12 mouse cellular contexts compared by ENCODE assay signal in the genomic region with DNA sequence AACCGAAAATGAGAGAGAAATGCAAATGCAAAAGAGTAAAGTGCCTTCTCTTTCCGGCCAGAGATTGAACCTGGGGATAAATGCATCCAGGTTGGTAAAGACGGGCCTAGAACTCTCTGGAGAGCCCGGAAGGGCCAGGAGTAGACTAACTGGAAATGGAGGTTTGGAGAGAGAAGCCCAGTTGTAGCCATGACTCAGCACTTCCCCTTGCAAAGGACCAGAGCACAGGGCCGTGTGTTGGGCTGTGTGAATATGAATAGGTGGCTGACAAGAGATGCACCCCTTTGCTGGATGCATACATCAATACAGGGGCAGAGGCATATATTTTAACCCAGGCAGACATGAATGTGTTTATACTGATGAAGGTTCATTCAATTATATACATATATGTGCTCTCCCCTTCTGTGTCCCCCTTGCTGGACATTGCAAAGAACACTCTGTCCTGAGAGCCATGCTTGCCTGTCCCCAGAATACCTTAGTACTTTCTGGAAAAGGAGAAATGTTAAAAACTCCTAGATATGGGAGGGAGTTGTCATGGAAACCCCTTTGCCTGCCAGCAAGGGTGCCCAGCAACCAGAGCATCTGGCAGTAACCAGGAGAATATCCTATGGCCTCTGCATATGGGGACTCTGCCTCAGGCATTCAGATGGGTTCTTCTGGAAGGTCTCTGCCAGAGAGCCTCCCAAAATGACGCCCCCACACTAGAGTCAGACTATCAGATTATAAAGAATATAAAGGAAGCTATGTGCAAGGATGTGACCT. TPM values are rescaled to one million over a fixed set of nuclear protein-coding genes. Genes with fewer than 3 reads are reported as not detected.
DNase-seq lines count a peak whose midpoint lies in the region; ATAC-seq and TF ChIP-seq lines count a peak whose summit lies in the region.
"Had no signal": no experiment of that assay in that cellular context is flagged by ENCODE, and none has a peak within 500 bp of the region (broad histone marks: within the 10 kb centered on the region; RNA-seq: fewer than 3 reads in every experiment).

No protein-coding gene starts in this region.

- TF ChIP-seq EP300 in CH12.LX (IDR thresholded peaks at IDR 0.05; ENCODE audit: low read length) = no peak

- no peaks in the 10 kb centered on the region for H3K79me2 ChIP-seq in CH12.LX (replicated peaks; ENCODE audit: control insufficient read depth, extremely low read depth, insufficient read depth, poor library complexity, severe bottlenecking)

- peaks cover 14% of the 10 kb centered on the region for H3K9me3 ChIP-seq in CH12.LX (replicated peaks; ENCODE audit: low read length)
- H3K9me3 ChIP-seq in forebrain, embryonic 14.5 days (replicated peaks; ENCODE audit: control insufficient read depth, low read length) = no peaks in the 10 kb centered on the region
- H3K9me3 ChIP-seq in midbrain, embryonic 12.5 days = no peaks in the 10 kb centered on the region
- H3K9me3 ChIP-seq: liver, embryonic 15.5 days had no signal

- H3K27me3 ChIP-seq in CH12.LX (replicated peaks) = no peaks in the 10 kb centered on the region
- peaks cover 51% of the 10 kb centered on the region for H3K27me3 ChIP-seq in forebrain, embryonic 14.5 days (replicated peaks; ENCODE audit: control insufficient read depth, insufficient read depth, low read length)
- H3K27me3 ChIP-seq in midbrain, embryonic 12.5 days = peaks cover 36% of the 10 kb centered on the region

- in situ Hi-C loops in CH12.LX (cut with MboI; ENCODE audit: low pct_ligation_motif_present, low pct_unique_long_range_greater_than_20kb, low sequenced_read_pairs) = no loop called here

- dilution Hi-C loops in CH12.LX (cut with MboI; ENCODE audit: extremely low pct_ligation_motif_present, extremely low pct_unique_long_range_greater_than_20kb, low sequenced_read_pairs) = no loop called here

- H3K4me2 ChIP-seq in CH12.LX (ENCODE audit: insufficient read depth, low read depth, poor library complexity, severe bottlenecking) = peak overlapping the region; percentile 18; the same call in 1 of the 2 replicates
- peak overlapping the region; percentile 87 for H3K4me2 ChIP-seq in forebrain, embryonic 14.5 days (ENCODE audit: low read length)
- H3K4me2 ChIP-seq in midbrain, embryonic 12.5 days (replicated peaks) = peak overlapping the region; percentile 96
- H3K4me2 ChIP-seq: liver, embryonic 15.5 days had no signal

- H3K4me3 ChIP-seq in CH12.LX (replicated peaks in 1 of 3; ENCODE audit: low read depth in 2 of 3, low read length in 2 of 3, poor library complexity in 1 of 3) = no peak overlapping the region
- no peak overlapping the region for H3K4me3 ChIP-seq in forebrain, embryonic 14.5 days (ENCODE audit: low read depth, low read length)
- H3K4me3 ChIP-seq in midbrain, embryonic 12.5 days = peak overlapping the region; percentile 87; the same call in 1 of the 2 replicates
- H3K4me3 ChIP-seq: liver, embryonic 15.5 days had no signal

- no peak overlapping the region for H3K9ac ChIP-seq in CH12.LX (ENCODE audit: insufficient read depth, low read depth)
- no peak overlapping the region for H3K9ac ChIP-seq in forebrain, embryonic 14.5 days (ENCODE audit: low read length)
- peak overlapping the region; percentile 37; the same call in 1 of the 2 replicates for H3K9ac ChIP-seq in midbrain, embryonic 12.5 days (replicated peaks)
- H3K9ac ChIP-seq: liver, embryonic 15.5 days had no signal

- no peak for TF ChIP-seq RAD21 in CH12.LX (IDR thresholded peaks at IDR 0.05; ENCODE audit: low read depth, low read length)

- no peak overlapping the region for H3K27ac ChIP-seq in CH12.LX (ENCODE audit: insufficient read depth, low read depth)
- no peak overlapping the region for H3K27ac ChIP-seq in forebrain, embryonic 14.5 days (ENCODE audit: low read depth, low read length)
- H3K27ac ChIP-seq in midbrain, embryonic 12.5 days (replicated peaks) = no peak overlapping the region; the same call in 1 of the 2 replicates
- H3K27ac ChIP-seq: liver, embryonic 15.5 days had no signal

- no peak for TF ChIP-seq POLR2A in CH12.LX (IDR thresholded peaks at IDR 0.05; ENCODE audit: low read depth, low read length)

- 39% methylated on average over 6 of the region's 6 CpGs for WGBS in forebrain, embryonic 14.5 days
- 40% methylated on average over 6 of the region's 6 CpGs for WGBS in midbrain, embryonic 12.5 days

- no peaks in the 10 kb centered on the region for H3K36me3 ChIP-seq in CH12.LX (replicated peaks in 1 of 2; ENCODE audit: control insufficient read depth in 1 of 2, insufficient read depth in 1 of 2, low read length in 1 of 2)
- H3K36me3 ChIP-seq in forebrain, embryonic 14.5 days (ENCODE audit: control insufficient read depth, insufficient read depth, low read length) = no peaks in the 10 kb centered on the region
- no peaks in the 10 kb centered on the region for H3K36me3 ChIP-seq in midbrain, embryonic 12.5 days
- H3K36me3 ChIP-seq: liver, embryonic 15.5 days had no signal

- peaks cover 3 to 19% of the 10 kb centered on the region in 2 experiments; a peak in 3 of 4 replicates for H3K4me1 ChIP-seq in CH12.LX (ENCODE audit: control insufficient read depth in 1 of 2, insufficient read depth in 2 of 2)
- H3K4me1 ChIP-seq in forebrain, embryonic 14.5 days (ENCODE audit: control insufficient read depth, insufficient read depth, low read length) = peaks cover 20% of the 10 kb centered on the region
- H3K4me1 ChIP-seq in midbrain, embryonic 12.5 days = peaks cover 45% of the 10 kb centered on the region

- no peak for TF ChIP-seq CTCF in CH12.LX (conservative IDR thresholded peaks at IDR 0.05 in 1 of 2, IDR thresholded peaks at IDR 0.05 in 1 of 2; ENCODE audit: low read depth in 2 of 2, low read length in 2 of 2)

- DNase-seq in 416B (ENCODE audit: low read depth) = peak; percentile 17
- DNase-seq in CH12.LX (ENCODE audit: extremely low read depth) = no peak
- no peak for DNase-seq in forebrain, embryonic 14.5 days (ENCODE audit: low spot score)
- no peak for DNase-seq in B cell, adult 2 months
- no peak for DNase-seq in kidney, adult 9 months
- DNase-seq: heart, postnatal 4 days; kidney, postnatal 4 days; thymus, postnatal 25 days had no signal

- no peak for ATAC-seq in forebrain, embryonic 14.5 days
- no peak for ATAC-seq in midbrain, embryonic 12.5 days (ENCODE audit: low FRiP score, low read depth)
- ATAC-seq in megakaryocyte-erythroid progenitor cell, adult 5-6 weeks (replicated peaks; ENCODE audit: low FRiP score, low TSS enrichment, poor library complexity, severe bottlenecking) = no peak

TF ChIP-seq in CH12.LX, 34 proteins besides CTCF, POLR2A, EP300 and RAD21:
- TF ChIP-seq MAFK (IDR thresholded peaks at IDR 0.05; ENCODE audit: insufficient replicate concordance, low read length) (peak; percentile 54; the same call in 1 of the 2 replicates), MEF2A (IDR thresholded peaks at IDR 0.05; ENCODE audit: borderline replicate concordance, low read depth, low read length) (no peak)

RNA-seq across cellular contexts. Expression of gene Cdk5r2, which starts 4.7 kb away (rescaled TPM):
- total RNA-seq in CH12.LX (2012; rRNA removed) (0.04 TPM in 1 of 2 replicates, not detected in the other), CH12.LX (2014; rRNA removed) (not detected in 2 replicates)
- 0.23 and 0.24 TPM in 2 replicates for polyA plus RNA-seq in CH12.LX (2012; ENCODE audit: insufficient read length, low read depth)
- polyA plus RNA-seq in forebrain, embryonic 14.5 days (2014; fragmentation: Nextera tagmentation; extraction: Ambion mirVana) = 4.5 and 5.3 TPM in 2 replicates
- 5.6 and 8.7 TPM in 2 replicates for polyA plus RNA-seq in midbrain, embryonic 12.5 days (2016; fragmentation: Nextera tagmentation; extraction: Ambion mirVana)
- not detected in 2 replicates for total RNA-seq in megakaryocyte-erythroid progenitor cell, adult 5-6 weeks (2014; fragmentation: Nextera tagmentation)
- not detected in 2 replicates for total RNA-seq in megakaryocyte-erythroid progenitor cell, adult 5-6 weeks (2017)
- total RNA-seq: gastrocnemius, adult 8-10 months; heart, postnatal 4 days had no signal
- polyA plus RNA-seq: liver, embryonic 15.5 days had no signal

RNA-seq across cellular contexts. Expression of gene Fev, which starts 25.8 kb away (rescaled TPM):
- total RNA-seq in CH12.LX (2012; rRNA removed) (not detected in 2 replicates), CH12.LX (2014; rRNA removed) (not detected in 2 replicates)
- polyA plus RNA-seq in CH12.LX (2012; ENCODE audit: insufficient read length, low read depth) = not detected in 2 replicates
- polyA plus RNA-seq in forebrain, embryonic 14.5 days (2014; fragmentation: Nextera tagmentation; extraction: Ambion mirVana) = not detected in 2 replicates
- 0.25 and 0.55 TPM in 2 replicates for polyA plus RNA-seq in midbrain, embryonic 12.5 days (2016; fragmentation: Nextera tagmentation; extraction: Ambion mirVana)
- total RNA-seq in megakaryocyte-erythroid progenitor cell, adult 5-6 weeks (2014; fragmentation: Nextera tagmentation) = not detected in 2 replicates
- total RNA-seq in megakaryocyte-erythroid progenitor cell, adult 5-6 weeks (2017) = not detected in 2 replicates
- total RNA-seq: gastrocnemius, adult 8-10 months; heart, postnatal 4 days had no signal

RNA-seq across cellular contexts. Expression of gene Cryba2, which starts 33.5 kb away (rescaled TPM):
- total RNA-seq in CH12.LX (2012; rRNA removed) (0.55 TPM in 1 of 2 replicates, not detected in the other), CH12.LX (2014; rRNA removed) (not detected in 2 replicates)
- 0.30 and 0.78 TPM in 2 replicates for polyA plus RNA-seq in CH12.LX (2012; ENCODE audit: insufficient read length, low read depth)
- not detected in 2 replicates for polyA plus RNA-seq in forebrain, embryonic 14.5 days (2014; fragmentation: Nextera tagmentation; extraction: Ambion mirVana)
- not detected in 2 replicates for polyA plus RNA-seq in midbrain, embryonic 12.5 days (2016; fragmentation: Nextera tagmentation; extraction: Ambion mirVana)
- not detected in 2 replicates for total RNA-seq in megakaryocyte-erythroid progenitor cell, adult 5-6 weeks (2014; fragmentation: Nextera tagmentation)
- total RNA-seq in megakaryocyte-erythroid progenitor cell, adult 5-6 weeks (2017) = not detected in 2 replicates
- total RNA-seq: gastrocnemius, adult 8-10 months; heart, postnatal 4 days had no signal
- polyA plus RNA-seq: liver, embryonic 15.5 days had no signal

Comparison
In these comparisons a context has a peak if more than half of its experiments do, and no peak if none do; other contexts are left out.
1. H3K4me2 ChIP-seq: peak in every context shown above with its lines; median percentile 96 in midbrain, embryonic 12.5 days; 87 in forebrain, embryonic 14.5 days; 18 in CH12.LX.